Mouse (Mus musculus) left cerebral cortex, adult 18-20 months (tissue): Measurements from ENCODE around the gene Pafah1b3. TPM values are rescaled to one million over a fixed set of nuclear protein-coding genes. Genes with fewer than 3 reads are reported as not detected.

Source experiments
- DNase-seq, 2 experiments: peaks; one replicate each; pipeline ENCODE4 v3.0.0; 2021 to 2022; ENCODE audit warnings: low spot score in 2 of 2, mixed read lengths in 1 of 2
- total RNA-seq, 2 experiments: library from RNA; stranded (reverse); gene quantifications; 2 replicates each; pipeline ENCODE4 v1.2.3; 2021

Gene Pafah1b3
- total RNA-seq, 2 experiments from 2014 or later: 35.7 to 36.9 TPM

DNA sequence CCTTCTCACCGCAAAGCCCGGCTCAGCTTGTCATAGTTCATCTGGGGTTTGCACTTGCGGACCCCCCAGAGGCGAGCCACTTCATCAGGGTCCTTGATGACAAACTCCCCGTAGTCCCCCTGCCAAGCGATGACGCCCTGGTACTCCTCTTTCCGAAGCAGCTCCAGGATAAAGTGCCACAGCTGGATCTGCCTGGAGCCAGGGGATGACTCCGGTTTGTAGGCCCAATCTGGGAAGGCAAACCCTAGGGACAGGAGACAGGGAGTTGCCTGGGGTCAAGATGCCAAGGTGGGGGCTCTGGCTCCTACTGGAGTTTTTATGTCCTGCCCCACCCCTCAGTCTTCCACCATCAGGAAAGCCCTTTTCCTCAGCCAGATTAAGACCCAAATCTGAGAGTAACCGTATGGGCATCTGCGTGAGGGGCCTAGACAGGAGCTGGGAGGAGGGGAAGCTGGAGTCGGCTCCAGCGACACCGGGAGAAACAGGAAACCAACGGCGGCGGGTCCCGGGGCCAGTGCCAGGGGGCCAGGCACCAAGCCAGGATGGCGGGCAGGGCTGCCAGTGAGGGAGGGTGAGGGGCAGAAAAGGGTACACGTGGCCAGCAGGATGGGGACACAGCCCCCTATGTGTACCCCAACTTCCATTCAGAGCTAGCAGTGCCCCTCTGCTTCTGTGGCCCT lies 51.6 kb downstream of the Pafah1b3 start:
- DNase-seq: peak; percentile 61 to 68

Other genes starting within 250 kb of the Pafah1b3 start
- 100 to 1,000 TPM; 176 TPM for gene Grik5, start 225.6 kb downstream of the Pafah1b3 start, total RNA-seq
- gene Zfp574, start 225.4 kb downstream of the Pafah1b3 start, total RNA-seq: 10 to 100 TPM; 34.9 TPM
- 10 to 100 TPM in 1 of 2 experiments, 1 to 10 TPM in 1; 7.7 to 12.9 TPM for gene Pou2f2, start 118.3 kb downstream of the Pafah1b3 start, total RNA-seq
- 10 to 100 TPM; 24.2 to 26.7 TPM for gene Dedd2, start 77.4 kb downstream of the Pafah1b3 start, total RNA-seq
- 10 to 100 TPM; 10.6 to 11.4 TPM for gene Zfp526, start 76.6 kb downstream of the Pafah1b3 start, total RNA-seq
- gene Gsk3a, start 60.1 kb downstream of the Pafah1b3 start, total RNA-seq: 100 to 1,000 TPM; 215 to 224 TPM
- gene Erf, start 47.2 kb downstream of the Pafah1b3 start, total RNA-seq: 10 to 100 TPM; 60.8 to 65.2 TPM
- 100 to 1,000 TPM; 212 to 225 TPM for gene Cic, start 30.3 kb downstream of the Pafah1b3 start, total RNA-seq
- not detected for gene Prr19, start 3.4 kb upstream of the Pafah1b3 start, total RNA-seq
- 10 to 100 TPM; 45.4 to 46.6 TPM for gene Tmem145, start 8.1 kb upstream of the Pafah1b3 start, total RNA-seq
- gene Megf8, start 19.2 kb upstream of the Pafah1b3 start, total RNA-seq: 100 to 1,000 TPM; 100 to 102 TPM
- gene Cnfn, start 71.7 kb upstream of the Pafah1b3 start, total RNA-seq: not detected
- 1 to 10 TPM; 7.6 to 8.2 TPM for gene Lipe, start 100.7 kb upstream of the Pafah1b3 start, total RNA-seq
- not detected for gene Cxcl17, start 114.9 kb upstream of the Pafah1b3 start, total RNA-seq
- 1 to 10 TPM; 3.4 to 5.0 TPM for gene Ceacam1, start 179.6 kb upstream of the Pafah1b3 start, total RNA-seq
- under 1 TPM; 0.33 to 0.37 TPM for gene Ceacam2, start 241.9 kb upstream of the Pafah1b3 start, total RNA-seq